Mouse (Mus musculus): ENCODE measurements around the gene Slc25a13.

GRCm38 (mm10) chr6:6197339-6197738 is 19.6 kb downstream of the Slc25a13 start:
- TF ChIP-seq MAX (IDR thresholded peaks at IDR 0.05; ENCODE audit: low read length) (no peak), CTCF (IDR thresholded peaks at IDR 0.05 in 2 of 3, conservative IDR thresholded peaks at IDR 0.05 in 1 of 3; ENCODE audit: control insufficient read depth in 1 of 3, insufficient read depth in 1 of 3, low read depth in 2 of 3, low read length in 3 of 3, poor library complexity in 1 of 3, severe bottlenecking in 1 of 3) (no peak), TCF12 (IDR thresholded peaks at IDR 0.05; ENCODE audit: low read depth, low read length) (no peak), USF1 (IDR thresholded peaks at IDR 0.05; ENCODE audit: low read depth, low read length) (no peak), GABPA (IDR thresholded peaks at IDR 0.05; ENCODE audit: low read depth, low read length) (no peak), EP300 (IDR thresholded peaks at IDR 0.05; ENCODE audit: low read depth in 1 of 2, low read length in 2 of 2) (no peak), TBP (IDR thresholded peaks at IDR 0.05; ENCODE audit: low read depth, low read length) (no peak), ETS1 (IDR thresholded peaks at IDR 0.05; ENCODE audit: low read depth, low read length) (no peak)
